Mouse (Mus musculus): Measurements from ENCODE around the gene Mipep. TPM values are rescaled to one million over a fixed set of nuclear protein-coding genes. Genes with fewer than 3 reads are reported as not detected.

Mipep gene
- polyA plus RNA-seq, 1 experiment from 2014 or later: 5.6 TPM

GRCm38 (mm10) chr14:60851632-60852031 lies 67.3 kb downstream of the Mipep start:
- peaks cover 4% of the 10 kb centered on the region; the same call in 1 of the 2 replicates for H3K4me1 ChIP-seq (ENCODE audit: insufficient read depth)
- DNase-seq (no peak), ATAC-seq (no peak)
- no peaks in the 10 kb centered on the region for H3K27me3 ChIP-seq (ENCODE audit: insufficient read depth, low read length)
- no peak overlapping the region for H3K27ac ChIP-seq (ENCODE audit: low read depth)
- 83% methylated on average over 5 of the region's 5 CpGs for WGBS (ENCODE audit: insufficient replicate concordance)
- H3K4me3 ChIP-seq (ENCODE audit: low read depth, low read length): no peak overlapping the region
- no peak overlapping the region for H3K4me2 ChIP-seq (ENCODE audit: low read depth, low read length)
- H3K36me3 ChIP-seq (replicated peaks; ENCODE audit: insufficient read depth, low read length): peaks cover 9% of the 10 kb centered on the region; the same call in 1 of the 2 replicates
- TF ChIP-seq CTCF (IDR thresholded peaks at IDR 0.05; ENCODE audit: low read depth) (no peak), EP300 (IDR thresholded peaks at IDR 0.05; ENCODE audit: low read depth) (no peak)
- H3K9me3 ChIP-seq (ENCODE audit: low read length): no peaks in the 10 kb centered on the region
- H3K9ac ChIP-seq (replicated peaks): no peak overlapping the region

GRCm38 (mm10) chr14:60856199-60856912 lies 72.0 kb downstream of the Mipep start:
- WGBS (ENCODE audit: insufficient replicate concordance): 60% methylated on average over 7 of the region's 7 CpGs
- no peak for TF ChIP-seq EP300 (IDR thresholded peaks at IDR 0.05; ENCODE audit: low read depth)
- no peak for TF ChIP-seq CTCF (IDR thresholded peaks at IDR 0.05; ENCODE audit: low read depth)
- no peaks in the 10 kb centered on the region for H3K4me1 ChIP-seq (ENCODE audit: insufficient read depth)
- H3K27ac ChIP-seq (ENCODE audit: low read depth): no peak overlapping the region
- no peak overlapping the region for H3K9ac ChIP-seq (replicated peaks)
- no peaks in the 10 kb centered on the region for H3K9me3 ChIP-seq (ENCODE audit: low read length)
- no peak overlapping the region for H3K4me3 ChIP-seq (ENCODE audit: low read depth, low read length)
- no peak for DNase-seq
- no peak overlapping the region for H3K4me2 ChIP-seq (ENCODE audit: low read depth, low read length)
- H3K27me3 ChIP-seq (ENCODE audit: insufficient read depth, low read length): no peaks in the 10 kb centered on the region
- no peaks in the 10 kb centered on the region for H3K36me3 ChIP-seq (replicated peaks; ENCODE audit: insufficient read depth, low read length)
- ATAC-seq: no peak

GRCm38 (mm10) chr14:60856913-60857300 lies 72.5 kb downstream of the Mipep start:
- WGBS (ENCODE audit: insufficient replicate concordance): 77% methylated on average over 7 of the region's 7 CpGs
- no peak for TF ChIP-seq EP300 (IDR thresholded peaks at IDR 0.05; ENCODE audit: low read depth)
- Histone ChIP-seq H3K36me3 (replicated peaks; ENCODE audit: insufficient read depth, low read length) (no peaks in the 10 kb centered on the region), H3K27me3 (ENCODE audit: insufficient read depth, low read length) (no peaks in the 10 kb centered on the region), H3K4me2 (ENCODE audit: low read depth, low read length) (no peak overlapping the region), H3K9ac (replicated peaks) (no peak overlapping the region), H3K9me3 (ENCODE audit: low read length) (no peaks in the 10 kb centered on the region), H3K27ac (ENCODE audit: low read depth) (no peak overlapping the region), H3K4me3 (ENCODE audit: low read depth, low read length) (no peak overlapping the region), H3K4me1 (ENCODE audit: insufficient read depth) (no peaks in the 10 kb centered on the region)
- DNase-seq (no peak), ATAC-seq (no peak)

GRCm38 (mm10) chr14:60863396-60863795 lies 79.0 kb downstream of the Mipep start:
- Histone ChIP-seq H3K27me3 (ENCODE audit: insufficient read depth, low read length) (no peaks in the 10 kb centered on the region), H3K4me1 (ENCODE audit: insufficient read depth) (no peaks in the 10 kb centered on the region), H3K9me3 (ENCODE audit: low read length) (no peaks in the 10 kb centered on the region), H3K4me3 (ENCODE audit: low read depth, low read length) (no peak overlapping the region), H3K36me3 (replicated peaks; ENCODE audit: insufficient read depth, low read length) (no peaks in the 10 kb centered on the region), H3K27ac (ENCODE audit: low read depth) (no peak overlapping the region), H3K4me2 (ENCODE audit: low read depth, low read length) (no peak overlapping the region), H3K9ac (replicated peaks) (no peak overlapping the region)
- 78% methylated on average over 3 of the region's 3 CpGs for WGBS (ENCODE audit: insufficient replicate concordance)
- ATAC-seq: no peak
- TF ChIP-seq EP300 (IDR thresholded peaks at IDR 0.05; ENCODE audit: low read depth): no peak
- TF ChIP-seq CTCF (IDR thresholded peaks at IDR 0.05; ENCODE audit: low read depth): no peak
- DNase-seq: no peak

- Histone ChIP-seq H3K27ac (ENCODE audit: low read depth) (no peak overlapping the region), H3K4me2 (ENCODE audit: low read depth, low read length) (no peak overlapping the region), H3K9me3 (ENCODE audit: low read length) (no peaks in the 10 kb centered on the region), H3K9ac (replicated peaks) (no peak overlapping the region), H3K36me3 (replicated peaks; ENCODE audit: insufficient read depth, low read length) (no peaks in the 10 kb centered on the region; the same call in 1 of the 2 replicates), H3K27me3 (ENCODE audit: insufficient read depth, low read length) (no peaks in the 10 kb centered on the region), H3K4me1 (ENCODE audit: insufficient read depth) (no peaks in the 10 kb centered on the region), H3K4me3 (ENCODE audit: low read depth, low read length) (no peak overlapping the region)
- no peak for DNase-seq
- TF ChIP-seq CTCF (IDR thresholded peaks at IDR 0.05; ENCODE audit: low read depth): no peak
- TF ChIP-seq EP300 (IDR thresholded peaks at IDR 0.05; ENCODE audit: low read depth): no peak
- WGBS (ENCODE audit: insufficient replicate concordance): 88% methylated on average over 11 of the region's 11 CpGs
- ATAC-seq: no peak
Observed at GRCm38 (mm10) chr14:60866399-60866798, 82.0 kb downstream of the Mipep start.

- DNase-seq (no peak), ATAC-seq (no peak)
- Histone ChIP-seq H3K4me1 (ENCODE audit: insufficient read depth) (no peaks in the 10 kb centered on the region), H3K9me3 (ENCODE audit: low read length) (no peaks in the 10 kb centered on the region), H3K27me3 (ENCODE audit: insufficient read depth, low read length) (no peaks in the 10 kb centered on the region), H3K36me3 (replicated peaks; ENCODE audit: insufficient read depth, low read length) (peaks cover 2% of the 10 kb centered on the region; the same call in 1 of the 2 replicates), H3K4me3 (ENCODE audit: low read depth, low read length) (no peak overlapping the region), H3K27ac (ENCODE audit: low read depth) (no peak overlapping the region), H3K9ac (replicated peaks) (no peak overlapping the region), H3K4me2 (ENCODE audit: low read depth, low read length) (no peak overlapping the region)
- TF ChIP-seq CTCF (IDR thresholded peaks at IDR 0.05; ENCODE audit: low read depth) (no peak), EP300 (IDR thresholded peaks at IDR 0.05; ENCODE audit: low read depth) (no peak)
- 88% methylated on average over 9 of the region's 9 CpGs for WGBS (ENCODE audit: insufficient replicate concordance)
Observed at GRCm38 (mm10) chr14:60868325-60868724, 84.0 kb downstream of the Mipep start.
